Mouse (Mus musculus): ENCODE measurements around the gene Rab20.
"Not testable (repeated sequence)": the region's sequence is repeated elsewhere in the genome, so short reads cannot be mapped to it uniquely, and the experiment has no call there.

The Rab20 gene

GRCm38 (mm10) chr8:11478807-11479527 is 457 bp upstream of the Rab20 start:
- DNase-seq = no peak

- DNase-seq = no peak
These were observed 1.3 kb downstream of the Rab20 start for GRCm38 (mm10) chr8:11477178-11477553.

DNA sequence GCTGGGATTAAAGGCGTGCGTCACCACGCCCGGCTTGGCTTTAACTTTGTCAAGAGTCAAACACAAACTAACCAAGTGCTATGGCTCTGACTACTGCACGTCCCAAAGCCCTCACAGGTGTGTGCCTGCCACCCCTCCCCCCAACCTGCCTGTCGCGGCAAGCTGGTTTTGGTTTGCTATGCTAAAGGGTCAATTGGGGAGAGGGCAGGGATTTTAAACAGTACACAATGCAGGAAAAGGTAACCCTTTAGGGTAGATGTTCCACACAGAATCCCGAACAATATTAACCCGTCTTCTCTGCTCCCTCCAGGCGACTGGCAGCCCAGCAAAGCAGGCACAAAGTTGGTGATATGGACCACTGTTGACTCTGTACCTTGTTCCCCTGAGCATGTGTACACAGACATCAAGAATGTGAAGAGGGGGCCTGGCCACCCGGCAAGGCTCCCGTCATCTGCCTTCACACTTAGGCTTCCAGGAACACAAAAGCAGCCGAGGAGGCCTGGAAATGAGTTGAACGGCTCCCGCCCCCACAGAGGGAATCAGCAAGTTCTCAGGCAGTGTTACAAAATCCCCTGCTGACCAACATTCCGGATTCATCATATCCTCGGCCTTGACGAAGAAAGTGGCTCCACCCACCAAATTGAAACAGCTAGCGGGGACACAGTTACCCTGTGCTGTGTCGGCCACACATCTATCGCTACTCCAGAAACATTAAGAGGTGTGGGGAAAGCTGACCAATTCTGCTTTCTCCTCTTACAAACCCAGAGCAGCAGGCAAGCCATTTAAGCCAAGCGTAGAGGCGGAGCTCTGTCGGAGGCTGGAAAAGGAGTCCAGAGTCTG is 2.0 kb downstream of the Rab20 start:
- peak; percentile 88 for DNase-seq

GRCm38 (mm10) chr8:11475876-11476275 is 2.6 kb downstream of the Rab20 start:
- no peak for DNase-seq

GRCm38 (mm10) chr8:11475397-11475796 is 3.1 kb downstream of the Rab20 start:
- no peak for DNase-seq

GRCm38 (mm10) chr8:11473072-11473471 is 5.4 kb downstream of the Rab20 start:
- DNase-seq = peak; percentile 77

GRCm38 (mm10) chr8:11471309-11471708 is 7.2 kb downstream of the Rab20 start:
- DNase-seq = no peak

- no peak for DNase-seq
These were observed 7.8 kb downstream of the Rab20 start for GRCm38 (mm10) chr8:11470694-11471093.

GRCm38 (mm10) chr8:11469095-11469494 is 9.4 kb downstream of the Rab20 start:
- DNase-seq = peak; percentile 81

- DNase-seq = not testable (repeated sequence)
These were observed 12.0 kb downstream of the Rab20 start for GRCm38 (mm10) chr8:11466528-11466927.

GRCm38 (mm10) chr8:11465619-11466018 is 12.9 kb downstream of the Rab20 start:
- no peak for DNase-seq

DNA sequence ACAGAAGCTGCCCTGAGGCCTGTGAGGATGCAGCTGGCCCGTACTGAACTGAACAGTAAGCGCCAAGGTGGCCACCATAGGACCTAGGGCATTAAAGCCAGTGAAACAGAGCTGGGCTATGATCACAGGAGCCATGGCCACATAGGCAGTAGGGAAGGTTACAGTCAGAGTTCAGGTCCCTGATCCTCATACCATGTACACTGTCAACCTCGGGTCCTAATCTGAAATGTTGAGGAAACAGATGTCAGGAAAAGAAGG is 13.9 kb downstream of the Rab20 start:
- DNase-seq = no peak

DNA sequence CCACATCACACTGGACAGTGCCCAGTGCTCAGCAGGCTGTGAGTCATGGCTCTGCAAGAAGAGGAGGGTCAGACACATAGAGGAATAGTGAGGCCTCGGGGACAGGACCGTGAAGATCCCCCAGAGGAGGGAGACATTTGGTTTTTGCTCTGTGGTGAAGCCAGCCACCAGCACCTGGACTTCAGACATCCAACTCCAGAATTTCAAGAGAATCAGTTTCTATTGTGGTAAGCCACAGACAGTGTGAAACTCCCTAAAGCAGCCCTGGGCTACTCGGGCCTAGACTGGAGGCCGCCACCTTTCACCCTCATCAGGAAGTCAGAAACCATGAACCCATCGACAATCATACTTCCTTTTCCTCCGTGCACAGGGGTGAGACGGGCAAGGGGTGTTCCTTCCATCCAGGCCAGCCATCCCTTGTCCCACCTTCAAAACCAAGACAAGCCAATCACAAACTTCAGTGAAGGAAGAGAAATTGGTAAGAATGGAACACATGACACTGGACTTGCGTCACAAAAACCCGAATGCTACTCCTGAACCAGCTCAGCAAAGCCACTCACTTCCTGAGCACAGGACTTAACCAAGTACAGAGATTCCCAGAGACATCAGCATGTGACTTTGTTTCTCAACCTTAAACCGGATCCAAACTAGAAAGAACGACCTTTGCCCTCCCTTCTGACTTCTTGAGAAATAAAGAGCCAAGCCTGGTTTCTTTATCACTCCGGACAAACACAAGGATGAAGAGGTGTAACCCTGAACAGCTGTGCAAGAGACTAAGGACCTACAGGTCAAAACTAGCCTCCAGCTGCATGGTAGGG is 14.4 kb downstream of the Rab20 start:
- peak; percentile 81 for DNase-seq

GRCm38 (mm10) chr8:11463541-11463888 is 15.0 kb downstream of the Rab20 start:
- DNase-seq = no peak

DNA sequence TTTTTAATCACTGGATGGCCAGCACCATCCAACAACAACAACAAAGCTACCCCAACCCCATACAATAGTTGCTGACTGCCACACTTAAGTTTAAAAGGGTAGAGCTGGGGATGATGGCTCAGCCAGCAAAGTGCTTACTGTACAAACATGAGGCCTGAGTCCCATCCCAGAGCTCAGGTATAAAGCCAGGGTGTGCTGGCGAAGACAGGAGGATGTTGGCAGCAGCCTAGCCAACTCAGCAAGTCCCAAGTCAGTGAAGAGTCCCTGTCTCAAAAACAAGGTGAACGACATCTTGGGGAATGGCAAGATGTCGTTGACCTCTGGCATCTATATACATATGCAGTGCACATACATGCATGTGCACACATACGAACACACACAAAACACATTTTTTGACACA is 15.9 kb downstream of the Rab20 start:
- DNase-seq = no peak

- DNase-seq = no peak
These were observed 16.7 kb downstream of the Rab20 start for GRCm38 (mm10) chr8:11461847-11462246.

- peak; percentile 61 for DNase-seq
These were observed 17.6 kb downstream of the Rab20 start for GRCm38 (mm10) chr8:11460934-11461333.

DNA sequence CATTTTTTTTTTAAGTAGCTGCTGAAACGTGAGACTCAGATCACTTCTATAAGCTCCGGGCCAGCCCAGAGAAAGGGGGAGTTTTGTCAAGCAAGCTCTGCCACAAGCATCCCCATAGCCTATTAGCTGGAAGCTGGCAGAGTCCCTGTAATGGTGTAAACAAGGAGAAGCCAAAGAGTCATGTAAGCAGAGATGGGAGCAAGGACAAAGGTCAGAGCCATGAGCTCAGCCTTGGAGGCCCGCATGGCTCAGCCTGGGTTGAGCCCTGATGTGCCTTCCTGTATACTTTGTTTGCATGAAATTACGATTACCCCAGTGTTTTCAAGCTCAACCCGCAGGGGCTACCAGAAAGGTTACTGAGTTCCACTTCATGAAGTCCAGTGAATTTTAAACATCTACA is 19.5 kb downstream of the Rab20 start:
- no peak for DNase-seq

DNA sequence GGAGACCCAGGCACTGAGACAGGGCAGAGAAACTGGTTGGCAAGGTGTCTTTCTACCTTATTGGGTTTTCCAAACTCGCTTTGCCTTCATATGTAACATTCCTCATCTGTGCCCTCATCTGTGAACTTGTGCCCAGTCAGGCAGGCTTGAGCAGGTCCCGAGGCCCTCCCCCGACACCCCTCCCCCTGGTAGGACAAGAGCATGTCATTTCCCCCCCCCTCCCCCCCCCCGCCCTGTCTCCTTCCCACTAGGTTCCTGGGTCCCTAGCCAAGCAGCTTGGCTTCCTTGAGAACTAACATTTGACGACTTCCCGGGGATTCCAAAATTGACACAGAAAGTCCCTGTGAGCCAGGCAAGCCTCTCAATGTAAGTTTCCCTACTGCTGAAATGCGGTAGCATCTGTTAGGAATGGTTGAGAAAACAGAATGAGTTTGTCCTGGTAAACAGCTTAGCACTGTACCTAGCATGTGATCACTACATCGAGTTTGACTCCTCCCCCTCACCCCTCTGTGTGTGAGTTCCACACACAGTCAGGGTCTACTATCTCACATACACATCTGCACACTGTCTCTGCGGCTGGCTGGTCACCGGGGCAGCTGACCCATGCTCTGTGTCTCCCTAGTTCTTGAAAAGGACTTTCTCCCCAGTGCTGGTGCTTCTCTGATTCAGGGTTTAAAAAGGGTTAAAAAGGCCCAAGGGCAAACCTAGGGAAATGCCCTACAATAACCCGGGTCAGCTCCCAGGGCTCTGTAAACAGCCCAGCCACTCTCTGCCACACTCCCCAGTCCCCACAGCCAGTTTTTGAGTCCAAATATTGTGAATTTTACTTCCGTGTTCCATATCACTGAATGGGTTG is 20.3 kb downstream of the Rab20 start:
- DNase-seq = peak; percentile 66

GRCm38 (mm10) chr8:11457278-11457677 is 21.2 kb downstream of the Rab20 start:
- DNase-seq = no peak

DNA sequence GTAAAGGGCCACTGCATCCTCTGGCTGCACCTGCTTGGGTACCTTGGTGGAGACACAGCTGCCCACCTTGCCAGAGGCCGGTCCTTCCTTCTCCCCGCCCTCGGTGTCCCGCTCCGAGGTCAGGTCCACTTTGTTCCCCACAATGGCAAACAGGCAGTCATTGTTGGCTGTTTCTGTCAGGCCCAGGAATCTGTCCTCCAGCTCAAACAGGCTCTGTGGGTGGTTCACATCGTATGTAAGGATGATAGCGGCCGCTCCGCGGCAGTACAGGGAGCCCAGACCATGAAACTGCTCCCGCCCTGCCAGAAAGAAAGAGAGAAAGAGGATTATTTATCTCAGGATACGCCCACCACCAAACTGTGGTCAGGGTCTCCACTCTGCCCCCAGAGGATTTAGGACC is 24.3 kb downstream of the Rab20 start:
- no peak for DNase-seq

GRCm38 (mm10) chr8:11452974-11453373 is 25.5 kb downstream of the Rab20 start:
- DNase-seq = no peak

- no peak for DNase-seq
These were observed 26.0 kb downstream of the Rab20 start for GRCm38 (mm10) chr8:11452559-11452958.

All from lung, postnatal 36 days (tissue).